Mouse (Mus musculus) left cerebral cortex, postnatal 36 days (tissue): Measurements from ENCODE around the gene Brms1. TPM values are rescaled to one million over a fixed set of nuclear protein-coding genes. Genes with fewer than 3 reads are reported as not detected.
"Not testable (repeated sequence)": the region's sequence is repeated elsewhere in the genome, so short reads cannot be mapped to it uniquely, and the experiment has no call there.

Experiments used
- DNase-seq, 2 experiments: peaks; one replicate each; pipeline ENCODE4 v3.0.0; 2021 to 2022; ENCODE audit warnings: low spot score in 2 of 2, mixed read lengths in 1 of 2
- intact Hi-C: fragments of 180-260 bp; cut with DNase I; formaldehyde crosslinking; loops from one replicate; pipeline ENCODE4 v1.15.1; 2025
- total RNA-seq, 2 experiments: library from RNA; stranded (reverse); gene quantifications; 2 replicates each; pipeline ENCODE4 v1.2.3; 2021

The Brms1 gene
- 10 to 100 TPM; 22.7 to 25.6 TPM for total RNA-seq

DNA sequence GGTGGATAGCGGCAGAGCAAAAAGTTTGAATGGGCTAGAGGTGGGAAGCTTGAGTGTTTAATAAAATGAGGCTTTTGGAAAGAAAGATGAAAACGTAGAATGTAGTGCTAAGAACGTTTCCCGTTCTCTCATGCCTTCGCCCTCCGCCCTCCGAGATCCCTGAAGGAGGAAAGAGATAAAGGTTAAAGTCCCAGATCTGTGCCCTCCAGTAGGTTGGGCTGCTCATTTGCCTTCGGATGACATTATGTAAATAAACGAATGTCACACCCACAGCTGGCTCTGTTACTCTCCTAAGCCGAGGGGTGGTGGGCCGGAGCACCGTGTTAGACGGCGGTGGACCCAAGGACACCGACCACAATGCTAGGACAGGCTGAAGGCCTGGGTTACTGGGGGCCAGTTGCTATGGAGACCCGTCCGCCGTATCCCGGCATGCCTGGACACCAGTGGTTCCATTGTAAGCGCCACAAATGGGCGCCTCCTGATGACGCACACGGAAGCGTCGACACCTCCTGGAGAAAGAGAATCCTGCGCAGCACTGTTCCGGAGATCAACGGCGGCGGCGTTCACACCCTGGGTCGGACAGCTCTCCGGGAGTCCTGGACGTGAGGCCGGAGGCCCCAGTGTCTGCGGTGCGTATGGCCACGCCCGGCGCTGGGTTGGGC is at the start of gene Brms1:
Gene Brms1 (plus strand): TSS at position 493 of the 662 bp plus-strand sequence.
- peak; percentile 92 to 94 for DNase-seq
- intact Hi-C loops, result no loop called here

DNA sequence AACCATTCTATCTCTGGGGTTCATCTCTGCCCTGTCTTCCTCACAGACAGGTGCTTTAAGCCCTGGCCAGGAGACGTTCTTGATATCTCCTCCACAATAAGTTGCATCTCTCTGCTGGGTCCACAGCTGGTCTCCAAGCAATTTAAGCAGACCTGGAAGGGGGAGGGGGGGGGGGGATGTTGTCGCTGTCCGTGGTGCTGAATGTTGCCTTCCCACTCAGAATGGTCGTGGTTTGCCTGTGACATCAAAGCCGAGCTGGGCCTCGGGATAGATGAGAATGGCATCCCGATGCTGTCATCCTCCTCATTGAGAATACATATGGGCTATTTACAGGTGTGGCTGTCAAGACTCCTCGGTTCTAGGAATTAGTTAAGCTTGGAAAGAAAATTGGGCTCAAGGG is 48.8 kb upstream of the Brms1 start:
- intact Hi-C loops, result no loop called here
- DNase-seq, result no peak

GRCm38 (mm10) chr19:4992904-4993303 is 48.2 kb upstream of the Brms1 start:
- intact Hi-C loops, result loop anchor here (1.0 kb wide), 1 partner anchor 8 kb away; no protein-coding TSS in a partner anchor
- peak; percentile 84 to 85 for DNase-seq

- intact Hi-C loops, result no loop called here
- DNase-seq, result peak; percentile 85 to 87
These were observed 47.1 kb upstream of the Brms1 start for GRCm38 (mm10) chr19:4994043-4994442.

DNA sequence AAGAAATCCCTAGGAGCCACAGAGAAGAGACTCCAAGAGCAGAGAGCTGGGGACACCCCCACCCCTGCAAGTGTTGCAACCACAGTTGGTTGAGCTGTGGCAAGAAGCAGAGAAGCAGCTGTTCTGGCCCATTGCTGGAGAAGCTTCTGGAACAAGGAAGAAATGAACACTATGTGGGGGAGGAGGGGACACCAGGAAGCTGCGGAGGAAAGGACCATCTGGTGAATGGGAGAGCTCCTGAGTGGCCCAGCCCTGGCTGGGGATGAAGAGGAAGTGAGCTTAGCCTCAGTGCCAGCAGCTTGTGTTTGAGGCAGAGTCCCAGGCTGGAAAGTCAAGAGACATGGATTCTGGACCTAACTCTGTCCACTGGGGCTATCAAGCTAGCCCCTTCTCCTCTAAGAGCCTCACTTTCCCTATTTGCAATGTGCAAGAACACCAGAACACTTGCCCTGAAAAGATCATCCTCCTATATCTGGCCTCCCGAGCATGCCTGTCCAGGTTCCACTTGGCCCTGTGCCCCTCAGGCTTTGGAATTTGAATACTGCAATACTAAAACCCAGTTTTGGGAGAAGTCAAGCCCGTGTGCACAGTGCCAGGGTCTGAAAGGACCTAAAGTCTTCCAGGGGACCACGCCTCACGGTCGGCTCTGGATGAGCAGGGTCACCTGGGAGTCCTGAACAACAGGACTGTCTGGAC is 41.6 kb upstream of the Brms1 start:
- intact Hi-C loops, result loop anchor here (5.0 kb wide), 1 partner anchor 37 kb away; the partner anchor contains the start of gene Mrpl11
- peak; percentile 77 for DNase-seq

GRCm38 (mm10) chr19:5001666-5002406 is 39.3 kb upstream of the Brms1 start:
- DNase-seq, result peak; percentile 94 to 96
- intact Hi-C loops, result loop anchor here (1.0 to 5.0 kb wide), 3 partner anchors 9 to 40 kb away; partner anchors contain the start of gene Mrpl11

GRCm38 (mm10) chr19:5003644-5004043 is 37.5 kb upstream of the Brms1 start:
- intact Hi-C loops, result loop anchor here (5.0 kb wide), 1 partner anchor 41 kb away; the partner anchor contains the start of gene Mrpl11
- not testable (repeated sequence) for DNase-seq

DNA sequence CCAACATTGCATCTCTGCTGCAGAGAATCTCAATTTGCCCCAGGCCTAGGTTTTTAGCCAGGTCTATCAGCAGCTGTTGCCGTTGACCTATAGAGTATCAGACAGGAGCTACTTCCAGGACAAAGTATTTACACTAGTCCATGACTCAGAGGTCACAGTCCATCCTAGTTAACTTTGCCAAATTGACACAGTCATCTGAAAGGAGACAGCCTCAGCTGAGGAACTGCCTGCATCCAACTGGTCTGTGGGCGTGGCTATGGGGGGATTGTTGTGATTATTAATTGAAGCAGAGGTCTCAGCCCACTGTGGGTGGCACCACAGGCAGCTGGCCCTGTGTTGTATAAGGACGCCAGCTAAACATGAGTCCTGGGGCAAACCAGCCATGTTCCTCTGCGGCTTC is 36.2 kb upstream of the Brms1 start:
- intact Hi-C loops, result loop anchor here (5.0 kb wide), 1 partner anchor 43 kb away; the partner anchor contains the start of gene Mrpl11
- no peak for DNase-seq

DNA sequence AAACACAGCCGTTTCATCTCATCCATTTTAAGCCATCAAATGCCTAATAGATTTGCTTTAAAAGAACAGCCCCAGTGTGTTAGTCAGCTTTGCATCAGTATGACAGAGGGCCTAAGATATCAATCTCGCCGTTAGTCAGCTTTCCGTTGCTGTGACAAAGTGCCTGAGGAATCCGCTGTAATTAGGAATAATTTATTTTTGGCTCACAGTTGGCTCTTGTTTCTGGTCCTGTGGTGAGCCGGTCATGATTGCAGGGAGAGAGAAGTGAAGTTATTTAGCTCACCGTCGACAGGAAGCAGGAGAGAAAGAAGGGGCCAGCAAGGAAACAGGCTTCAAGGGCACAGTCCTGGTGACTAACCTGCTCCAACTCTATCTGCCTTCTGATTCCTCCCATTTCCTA is 28.0 kb upstream of the Brms1 start:
- intact Hi-C loops, result no loop called here
- no peak for DNase-seq

- intact Hi-C loops, result loop anchor here (5.0 kb wide), 2 partner anchors 33 to 57 kb away; no protein-coding TSS in a partner anchor
- DNase-seq, result no peak
These were observed 26.2 kb upstream of the Brms1 start for GRCm38 (mm10) chr19:5014961-5015398.

- intact Hi-C loops, result loop anchor here (5.0 kb wide), 2 partner anchors 34 to 56 kb away; no protein-coding TSS in a partner anchor
- DNase-seq, result no peak
These were observed 24.9 kb upstream of the Brms1 start for GRCm38 (mm10) chr19:5016221-5016742.

GRCm38 (mm10) chr19:5016782-5017181 is 24.4 kb upstream of the Brms1 start:
- DNase-seq, result no peak
- intact Hi-C loops, result loop anchor here (5.0 kb wide), 2 partner anchors 34 to 56 kb away; no protein-coding TSS in a partner anchor

DNA sequence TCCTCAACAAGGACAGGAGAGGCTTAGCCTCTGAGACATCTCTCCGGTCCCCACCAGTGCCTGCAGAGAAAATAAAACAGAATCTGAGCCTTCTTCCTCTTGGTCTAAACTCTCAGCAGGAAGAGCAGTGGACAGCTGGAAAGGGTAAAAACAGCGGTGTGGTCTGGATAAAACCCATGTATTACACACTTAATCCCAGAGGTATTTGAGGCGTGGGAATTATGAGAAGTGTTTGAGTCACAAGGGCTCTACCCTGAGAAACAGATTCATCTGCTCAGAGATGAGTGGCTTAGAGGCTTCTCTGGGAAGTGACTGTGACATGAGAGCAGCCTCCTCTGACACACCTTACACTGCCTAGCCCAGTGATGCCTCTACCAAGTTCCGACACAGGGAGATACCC is 23.5 kb upstream of the Brms1 start:
- intact Hi-C loops, result loop anchor here (5.0 kb wide), 2 partner anchors 35 to 55 kb away; no protein-coding TSS in a partner anchor
- no peak for DNase-seq

GRCm38 (mm10) chr19:5018191-5018590 is 23.0 kb upstream of the Brms1 start:
- no peak for DNase-seq
- intact Hi-C loops, result loop anchor here (5.0 kb wide), 2 partner anchors 36 to 54 kb away; no protein-coding TSS in a partner anchor

GRCm38 (mm10) chr19:5021416-5021815 is 19.7 kb upstream of the Brms1 start:
- intact Hi-C loops, result no loop called here
- DNase-seq, result no peak

DNA sequence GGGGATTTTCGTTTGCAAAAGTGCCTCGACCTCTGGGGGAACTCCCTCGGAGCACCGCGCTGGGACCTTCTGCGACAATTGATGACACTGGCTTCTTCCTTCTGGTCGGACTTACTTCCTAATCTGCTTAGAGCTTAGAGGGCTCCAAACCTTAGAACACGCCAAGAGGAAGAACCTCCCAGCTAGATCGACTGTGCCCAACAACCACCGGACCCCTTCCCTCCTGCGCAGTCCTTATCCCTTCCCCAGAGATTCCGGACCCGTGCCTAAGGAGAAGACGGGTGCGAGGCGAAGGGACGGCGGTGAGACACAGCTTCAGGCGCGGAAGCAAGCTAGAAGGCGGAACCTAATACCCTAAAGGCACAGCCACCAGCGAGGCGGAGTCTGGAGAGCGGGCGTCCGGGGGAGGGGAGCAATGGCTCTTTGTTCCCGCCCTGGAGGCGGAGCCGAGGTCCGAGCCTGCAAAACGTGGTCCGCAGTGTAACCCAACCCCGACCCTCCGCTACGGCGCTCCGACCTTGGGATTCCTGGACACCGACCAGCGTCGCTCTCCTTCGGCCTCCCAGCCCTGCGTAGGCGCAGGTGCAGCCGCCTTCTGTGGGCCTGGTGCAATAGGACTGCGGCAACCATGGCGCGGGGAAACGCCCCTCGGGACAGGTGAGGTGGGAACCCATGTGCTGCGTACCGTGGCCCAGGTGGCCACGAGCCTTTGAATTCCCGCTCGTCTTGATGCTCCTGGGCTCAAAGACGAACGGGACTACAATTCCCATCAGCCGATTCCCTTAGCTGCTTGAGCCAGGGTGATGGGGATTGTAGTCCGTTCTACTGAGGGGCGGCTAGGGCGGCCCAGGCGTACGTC is 17.3 kb upstream of the Brms1 start, which contains the start of gene Slc29a2:
Gene Slc29a2 (plus strand): TSS at position 240 of the 859 bp plus-strand sequence.
- DNase-seq, result peak; percentile 89 to 90
- intact Hi-C loops, result no loop called here

DNA sequence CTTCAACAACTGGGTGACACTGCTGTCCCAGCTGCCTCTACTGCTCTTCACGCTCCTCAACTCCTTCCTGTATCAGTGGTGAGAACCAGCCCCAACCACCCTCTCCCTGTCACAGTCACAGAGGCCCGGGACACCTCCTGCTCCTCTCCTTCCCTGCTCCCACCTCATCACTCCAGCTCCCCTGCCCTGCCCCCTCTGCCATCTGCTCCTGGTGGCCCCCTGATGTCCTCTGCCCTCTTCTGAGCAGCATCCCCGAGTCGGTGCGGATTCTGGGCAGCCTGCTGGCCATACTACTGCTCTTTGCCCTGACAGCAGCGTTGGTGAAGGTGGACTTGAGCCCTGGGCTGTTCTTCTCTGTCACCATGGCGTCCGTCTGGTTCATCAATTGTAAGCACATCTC is 15.0 kb upstream of the Brms1 start:
- DNase-seq, result no peak
- intact Hi-C loops, result no loop called here

DNA sequence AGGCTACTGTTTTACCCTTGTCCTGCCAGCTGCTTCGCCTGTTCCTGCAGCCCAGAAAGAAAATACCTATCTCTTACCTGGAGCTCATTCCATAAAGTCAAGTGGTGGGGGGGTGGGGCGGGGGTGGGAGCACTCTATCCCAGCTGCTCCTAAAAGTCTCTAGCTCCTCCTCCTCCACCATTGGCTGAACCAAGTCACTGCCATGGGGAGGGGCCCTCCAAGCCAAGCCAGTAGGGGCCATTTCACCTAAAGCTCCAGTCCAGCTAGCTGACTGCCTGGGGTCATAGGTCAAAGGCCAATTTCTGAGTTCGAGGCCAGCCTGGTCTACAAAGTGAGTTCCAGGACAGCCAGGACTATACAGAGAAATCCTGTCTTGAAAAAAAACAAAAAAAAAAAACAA is 8.5 kb upstream of the Brms1 start:
- no peak for DNase-seq
- intact Hi-C loops, result no loop called here

DNA sequence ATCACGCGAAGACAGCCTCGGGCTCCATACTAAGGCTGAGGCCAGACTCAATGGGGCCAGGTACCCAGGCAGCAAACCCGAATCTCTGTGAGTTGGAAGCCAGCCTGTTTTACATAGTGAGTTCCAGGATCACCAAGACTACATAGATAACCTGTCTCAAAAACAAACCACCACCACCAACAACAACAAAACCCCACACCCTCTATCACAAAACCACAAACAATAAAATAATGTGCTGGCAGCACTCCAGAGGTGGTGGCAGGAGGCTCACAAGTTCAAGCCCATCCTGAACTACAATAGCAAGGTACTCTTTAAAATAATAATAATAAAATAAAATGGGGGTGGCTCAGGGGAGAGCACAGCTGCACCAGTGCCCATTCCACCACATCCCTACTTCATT is 4.6 kb upstream of the Brms1 start:
- intact Hi-C loops, result no loop called here
- no peak for DNase-seq
